Mouse (Mus musculus) brain, embryonic 14.5 days (tissue): Measurements from ENCODE around the gene Zfp870. TPM values are rescaled to one million over a fixed set of nuclear protein-coding genes. Genes with fewer than 3 reads are reported as not detected.
"Not testable (repeated sequence)": the region's sequence is repeated elsewhere in the genome, so short reads cannot be mapped to it uniquely, and the experiment has no call there.

Experiments used
- DNase-seq: peaks from one replicate; pipeline ENCODE4 v3.0.0-alpha.2; 2011; ENCODE audit warnings: low read depth
- CTCF ChIP-seq: fragments of 200-500 bp; IDR thresholded peaks from 2 replicates; pipeline ENCODE4 v1.5.1; 2012; ENCODE audit warnings: inconsistent platforms, mild to moderate bottlenecking, moderate library complexity, borderline replicate concordance; ENCODE audit not compliant: insufficient read depth, insufficient read length; ENCODE audit errors: extremely low read depth
- POLR2A ChIP-seq: fragments of 200-500 bp; IDR thresholded peaks from 2 replicates; pipeline ENCODE4 v1.6.1; 2012; ENCODE audit warnings: mild to moderate bottlenecking, inconsistent platforms, borderline replicate concordance; ENCODE audit not compliant: poor library complexity, insufficient read depth, insufficient read length, severe bottlenecking; ENCODE audit errors: extremely low read depth
- polyA plus RNA-seq: library from polyadenylated mRNA; depleted of rRNA; stranded (reverse); fragments of >200 nt; gene quantifications from 2 replicates; pipeline ENCODE4 v1.2.3, GENCODE M21; 2012

Zfp870 gene
- polyA plus RNA-seq, 1 experiment = 5.2 TPM

DNA sequence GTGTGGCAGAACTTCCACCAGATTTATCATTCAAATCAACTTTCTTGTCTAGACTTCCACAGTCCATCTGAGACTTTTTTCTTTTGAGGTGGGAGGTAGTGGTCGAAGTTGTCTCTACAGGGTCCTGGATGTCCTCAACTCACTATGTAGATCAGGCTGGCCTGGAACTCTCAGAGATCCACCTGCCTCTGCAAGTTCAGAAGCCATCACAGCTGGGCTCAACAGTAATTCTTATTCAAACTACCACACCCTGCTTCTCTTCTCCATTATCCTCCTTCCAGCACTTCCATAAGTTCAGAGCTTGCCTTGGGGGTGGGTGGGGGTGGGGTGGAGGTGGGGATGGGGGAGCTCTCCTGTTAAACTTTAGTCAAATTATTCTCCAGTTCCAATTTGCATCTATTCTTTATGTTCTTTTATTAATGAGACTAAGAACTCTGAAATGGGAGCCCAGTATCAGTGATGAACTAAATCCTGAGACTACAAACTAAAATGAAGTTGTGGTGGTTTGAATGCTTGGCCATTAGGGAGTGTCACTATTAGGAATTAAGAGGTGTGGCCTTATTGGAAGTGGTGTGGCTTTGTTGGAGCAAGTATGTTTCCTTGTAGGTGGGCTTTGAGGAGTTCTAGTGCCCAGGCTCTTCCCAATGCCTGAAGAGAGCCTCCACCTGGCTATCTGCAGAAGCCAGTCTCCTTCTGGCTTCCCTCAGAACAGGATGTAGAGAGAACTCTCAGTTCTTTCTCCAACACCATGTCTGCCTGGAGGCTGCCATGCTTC, 10.5 kb upstream of the Zfp870 start:
- DNase-seq = no peak
- no peak for TF ChIP-seq CTCF

DNA sequence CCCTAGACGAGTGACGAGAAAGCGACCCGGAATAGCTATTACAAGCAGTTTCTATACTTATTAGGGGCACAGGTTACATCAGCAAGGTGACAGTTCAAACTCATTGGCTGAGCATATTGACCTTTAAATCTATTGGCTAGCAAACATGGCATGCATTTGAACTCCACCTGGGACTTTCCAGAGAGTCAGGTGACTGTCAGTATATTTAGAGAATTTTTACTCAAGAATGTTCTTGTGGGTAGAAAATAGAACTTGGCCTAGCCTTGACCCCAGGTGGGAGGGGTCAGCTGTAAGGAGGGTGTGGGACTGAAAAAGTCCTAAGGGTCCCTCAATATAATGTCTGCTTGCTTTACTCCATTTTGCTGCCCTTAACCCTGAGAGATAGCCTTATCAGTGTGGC, 4.0 kb upstream of the Zfp870 start:
- no peak for DNase-seq

DNA sequence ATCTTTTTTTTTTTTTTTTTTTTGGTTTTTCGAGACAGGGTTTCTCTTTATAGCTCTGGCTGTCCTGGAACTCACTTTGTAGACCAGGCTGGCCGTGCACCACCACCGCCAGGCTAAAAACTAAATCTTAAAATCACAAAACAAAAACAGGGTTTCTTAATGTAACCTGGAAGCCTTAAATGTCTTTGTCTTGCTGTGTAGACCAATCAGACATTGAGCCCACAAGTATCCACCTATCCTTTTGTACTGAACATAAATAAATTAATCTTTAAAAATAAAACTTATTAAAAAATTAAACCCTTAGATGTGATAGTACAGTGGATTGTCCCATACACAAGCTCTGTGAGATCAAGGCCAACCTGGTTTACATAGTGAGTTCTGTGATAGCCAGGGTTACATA, 2.5 kb upstream of the Zfp870 start:
- no peak for DNase-seq
- TF ChIP-seq CTCF = no peak
- TF ChIP-seq POLR2A = no peak

More for the DNA sequence above, 4.0 kb upstream of the Zfp870 start:
- TF ChIP-seq POLR2A (no peak), CTCF (no peak)

DNA sequence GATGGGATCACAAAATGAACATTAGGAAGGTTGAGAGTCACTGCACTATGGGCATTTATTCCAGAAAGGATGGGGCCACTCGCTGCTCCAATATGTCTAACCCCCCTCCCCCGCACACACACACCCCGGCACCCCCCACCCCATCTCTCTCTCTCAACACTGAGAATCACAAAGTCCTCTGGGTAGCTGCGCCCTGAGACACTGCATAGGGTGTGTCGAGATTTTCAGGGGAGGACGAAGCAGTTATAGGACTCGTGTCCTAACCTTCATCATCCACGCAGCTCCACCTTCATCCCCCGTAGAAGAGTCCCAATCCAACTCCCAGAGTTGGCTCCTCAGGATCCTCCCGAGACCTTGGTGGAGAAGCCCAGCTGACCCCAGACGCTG, 597 bp downstream of the Zfp870 start:
- TF ChIP-seq CTCF = no peak
- no peak for TF ChIP-seq POLR2A
- DNase-seq = no peak

DNA sequence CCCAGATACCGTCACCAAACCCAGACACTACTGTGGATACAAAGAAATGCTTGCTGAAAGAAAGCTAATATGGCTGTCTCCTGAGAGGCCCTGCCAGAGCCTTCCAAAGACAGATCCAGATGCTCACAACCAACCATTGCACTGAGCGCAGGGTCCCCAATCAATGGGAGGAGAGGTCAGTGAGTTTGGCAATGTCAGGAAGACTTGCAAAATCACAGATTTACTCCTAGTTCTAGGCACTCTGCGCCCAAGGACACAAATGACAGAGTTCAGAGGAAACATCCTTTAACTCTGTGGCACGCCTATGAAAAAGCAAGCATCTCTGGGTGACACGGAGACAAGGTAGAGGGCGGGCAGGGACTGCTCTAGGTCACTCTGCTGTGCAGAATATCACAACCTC, 1.8 kb downstream of the Zfp870 start:
- no peak for DNase-seq
- TF ChIP-seq CTCF (no peak), POLR2A (no peak)

DNA sequence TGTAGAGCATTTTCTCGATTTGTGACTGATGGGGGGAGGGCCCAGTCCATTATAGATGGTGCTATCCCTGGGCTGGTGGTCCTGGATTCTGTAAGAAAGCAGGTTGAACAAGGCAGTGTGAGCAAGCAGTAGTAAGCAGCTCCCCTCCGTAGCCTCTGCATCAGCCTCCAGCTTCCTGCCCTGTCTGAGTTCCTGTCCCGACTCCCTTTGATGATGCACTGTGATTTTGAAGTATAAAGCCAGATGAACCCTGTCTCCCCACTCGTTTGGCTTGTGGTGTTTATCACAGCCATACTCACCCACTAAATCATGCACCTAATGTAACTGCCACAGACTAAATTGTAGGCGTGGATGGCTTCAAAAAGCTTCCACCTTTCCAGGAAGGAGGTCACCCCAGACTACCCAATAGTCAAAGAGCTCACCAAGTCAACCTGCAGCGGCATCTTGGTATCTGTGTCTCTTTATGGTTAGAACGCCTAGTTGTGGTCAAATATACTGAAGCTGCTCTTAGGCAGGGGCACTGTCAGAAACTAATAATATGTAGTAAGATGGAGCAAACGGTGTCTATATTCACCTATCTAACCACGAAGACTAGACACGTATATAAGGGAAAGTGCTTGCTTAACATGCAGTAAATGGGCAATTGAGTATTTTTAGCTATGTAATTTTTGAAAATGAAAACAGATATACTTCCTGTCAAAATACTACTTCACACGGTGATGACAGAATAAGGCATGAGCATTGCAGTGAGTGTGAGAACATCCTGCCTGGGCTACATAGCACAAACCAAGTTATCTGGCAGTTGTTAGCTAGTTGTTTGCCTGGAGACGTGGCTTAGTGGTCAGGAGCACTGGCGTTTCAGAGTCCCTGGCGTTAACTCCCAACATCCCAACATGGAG, 10.9 kb downstream of the Zfp870 start:
- DNase-seq = no peak
- TF ChIP-seq POLR2A = no peak
- no peak for TF ChIP-seq CTCF

DNA sequence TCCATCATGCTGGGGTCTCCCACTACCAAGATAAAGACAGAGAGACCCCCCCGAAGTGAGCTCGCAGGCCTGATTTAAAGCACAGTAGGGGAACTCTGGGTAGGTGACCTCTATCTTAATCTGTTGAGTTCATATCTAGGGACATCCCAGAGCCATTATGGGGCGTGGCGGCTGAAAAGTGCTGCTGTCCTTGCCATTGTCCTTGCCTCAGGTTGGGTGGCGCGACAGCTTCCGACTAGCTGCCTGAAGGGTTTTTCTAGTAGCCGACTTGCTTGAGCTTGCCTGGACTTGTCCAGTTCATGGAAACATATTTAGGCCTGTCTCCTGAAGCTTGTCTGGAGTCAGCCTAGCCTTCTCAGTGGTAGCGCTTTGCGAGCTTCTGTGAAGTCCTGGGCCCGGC, 12.7 kb downstream of the Zfp870 start:
- no peak for DNase-seq
- TF ChIP-seq CTCF (no peak), POLR2A (no peak)

DNA sequence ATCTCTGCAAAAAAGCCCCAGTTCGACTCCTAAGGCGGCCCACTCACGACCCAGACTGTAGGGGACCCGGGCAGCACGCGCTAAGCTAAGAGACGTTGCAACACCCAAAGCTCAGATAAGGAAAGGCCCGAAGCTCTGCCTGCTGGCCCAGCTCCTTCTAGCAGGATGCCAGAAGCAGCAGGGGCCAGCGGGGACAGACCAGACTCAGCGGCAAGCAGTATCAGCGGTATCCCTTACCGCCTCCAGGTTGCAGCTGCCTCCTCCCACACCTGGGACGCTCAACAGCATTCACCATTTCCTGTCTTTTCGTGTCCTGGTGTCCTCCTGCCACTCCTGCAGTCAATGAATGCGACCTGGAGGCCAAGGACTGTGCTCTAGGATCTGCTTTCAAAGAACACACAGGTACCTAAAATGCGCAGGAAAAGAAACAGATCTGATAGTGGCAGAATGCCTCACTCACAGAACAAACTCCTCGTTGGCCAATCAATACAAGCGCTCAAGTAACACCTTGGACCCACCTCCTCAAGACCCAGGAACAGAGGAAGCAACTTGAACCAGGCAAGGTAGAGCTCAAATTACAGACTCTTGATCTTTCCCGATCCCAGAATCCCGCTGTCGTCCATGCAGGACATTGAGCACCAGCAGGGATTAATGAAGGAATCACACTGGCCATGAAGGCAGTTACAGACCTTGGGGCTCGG, 13.8 kb downstream of the Zfp870 start:
- no peak for DNase-seq
- TF ChIP-seq CTCF (no peak), POLR2A (no peak)

DNA sequence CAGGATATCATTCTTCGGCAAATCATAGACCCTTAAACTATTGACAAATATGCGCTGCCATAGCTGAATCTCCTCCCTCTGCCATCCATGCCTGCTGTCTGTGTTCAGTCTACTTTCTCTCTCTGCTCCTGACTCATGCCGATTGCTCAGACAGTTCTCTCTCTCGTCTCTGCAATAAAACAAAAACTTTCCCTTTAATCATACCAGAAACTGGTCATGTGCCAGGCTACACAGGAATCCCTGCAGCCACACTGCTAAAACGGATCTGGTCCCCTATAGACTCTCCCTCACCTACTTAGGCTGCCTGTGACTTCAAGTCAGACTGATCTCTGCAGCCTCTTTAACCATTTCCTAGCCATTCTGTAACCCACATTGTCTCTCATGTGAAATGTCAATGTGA, 18.7 kb downstream of the Zfp870 start:
- DNase-seq = no peak
- no peak for TF ChIP-seq CTCF
- TF ChIP-seq POLR2A = no peak

DNA sequence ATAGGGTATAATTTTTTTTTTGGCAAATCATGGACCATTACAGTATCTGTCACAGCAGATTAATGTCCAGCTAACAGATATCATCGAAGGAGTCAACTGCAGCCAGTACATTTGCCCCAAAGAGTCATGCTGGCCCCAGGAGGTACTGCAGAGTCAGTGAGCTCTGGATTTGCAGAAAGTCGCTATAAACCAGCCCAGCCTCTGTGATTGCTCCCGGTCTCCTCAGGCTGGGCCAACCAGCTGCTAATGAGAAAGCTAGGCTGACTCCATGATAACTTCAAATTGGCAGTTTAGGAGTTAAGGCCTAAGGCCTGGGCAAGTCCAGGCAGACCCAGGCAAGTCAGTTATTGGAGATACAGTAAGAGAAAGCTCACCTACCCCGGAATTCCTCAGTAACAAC, 19.4 kb downstream of the Zfp870 start:
- DNase-seq = no peak
- TF ChIP-seq POLR2A = no peak
- no peak for TF ChIP-seq CTCF

DNA sequence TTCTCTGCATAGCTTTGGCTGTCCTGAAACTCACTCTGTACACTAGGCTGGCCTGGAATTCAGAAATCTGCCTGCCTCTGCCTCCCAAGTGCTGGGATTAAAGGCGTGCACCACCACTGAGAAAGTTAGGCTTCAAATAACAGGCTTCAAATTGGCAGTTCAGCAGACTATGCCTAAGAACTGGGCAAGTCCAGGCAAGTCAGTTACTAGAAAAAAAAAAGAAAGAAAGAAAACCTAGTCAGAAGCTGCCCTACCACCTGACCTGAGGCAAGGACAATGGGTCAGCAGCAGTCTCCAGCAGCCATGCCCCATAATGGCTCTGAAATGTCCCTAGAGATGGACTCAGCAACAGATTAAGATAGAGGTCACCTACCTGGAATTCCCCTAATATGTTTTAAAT, 20.0 kb downstream of the Zfp870 start:
- TF ChIP-seq POLR2A = no peak
- no peak for TF ChIP-seq CTCF
- DNase-seq = no peak

DNA sequence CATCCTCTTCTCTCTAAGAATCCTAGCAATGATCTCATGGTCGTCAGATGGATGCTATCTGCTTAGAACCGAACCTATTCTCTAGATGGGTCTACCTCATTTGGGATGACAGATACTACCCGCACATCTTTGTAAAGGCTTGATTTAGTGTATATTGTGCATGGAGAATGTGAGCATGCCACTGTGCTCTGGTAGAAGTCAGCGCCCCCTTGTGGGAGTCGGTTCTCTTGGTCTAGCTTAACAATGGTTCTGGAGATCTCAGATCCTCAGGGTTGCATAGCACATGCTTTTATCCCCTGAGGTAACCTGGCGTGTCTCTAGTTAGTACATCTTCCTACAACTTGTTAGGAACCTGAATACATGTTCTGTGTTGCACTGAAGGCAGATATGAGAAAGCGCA, 24.2 kb downstream of the Zfp870 start:
- not testable (repeated sequence) for DNase-seq

DNA sequence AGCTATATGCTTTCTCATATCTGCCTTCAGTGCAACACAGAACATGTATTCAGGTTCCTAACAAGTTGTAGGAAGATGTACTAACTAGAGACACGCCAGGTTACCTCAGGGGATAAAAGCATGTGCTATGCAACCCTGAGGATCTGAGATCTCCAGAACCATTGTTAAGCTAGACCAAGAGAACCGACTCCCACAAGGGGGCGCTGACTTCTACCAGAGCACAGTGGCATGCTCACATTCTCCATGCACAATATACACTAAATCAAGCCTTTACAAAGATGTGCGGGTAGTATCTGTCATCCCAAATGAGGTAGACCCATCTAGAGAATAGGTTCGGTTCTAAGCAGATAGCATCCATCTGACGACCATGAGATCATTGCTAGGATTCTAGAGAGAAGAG, 34.7 kb downstream of the Zfp870 start:
- not testable (repeated sequence) for DNase-seq
